ENCODE assay signal across 8 mouse cellular contexts in genomic region chr6:122339648-122340341, GRCm38 (mm10). TPM values are rescaled to one million over a fixed set of nuclear protein-coding genes. Genes with fewer than 3 reads are reported as not detected.
DNase-seq lines count a peak whose midpoint lies in the region; ATAC-seq and TF ChIP-seq lines count a peak whose summit lies in the region.

No protein-coding gene starts in this region.

- H3K4me1 ChIP-seq in embryonic facial prominence, embryonic 12.5 days: peaks cover 17% of the 10 kb centered on the region
- peaks cover 20% of the 10 kb centered on the region for H3K4me1 ChIP-seq in limb, embryonic 14.5 days (ENCODE audit: control insufficient read depth, insufficient read depth, low read length)
- peaks cover 23% of the 10 kb centered on the region for H3K4me1 ChIP-seq in midbrain, embryonic 16.5 days (ENCODE audit: control insufficient read depth, insufficient read depth, low read length)

- H3K9me3 ChIP-seq in embryonic facial prominence, embryonic 12.5 days: no peaks in the 10 kb centered on the region
- no peaks in the 10 kb centered on the region for H3K9me3 ChIP-seq in limb, embryonic 14.5 days (ENCODE audit: control insufficient read depth, low read length)
- H3K9me3 ChIP-seq in midbrain, embryonic 16.5 days (replicated peaks; ENCODE audit: control insufficient read depth, low read length, poor library complexity, severe bottlenecking): no peaks in the 10 kb centered on the region

- peak; percentile 55; the same call in 1 of the 2 replicates for TF ChIP-seq POLR2A in limb, embryonic 14.5 days (IDR thresholded peaks at IDR 0.05; ENCODE audit: borderline replicate concordance, extremely low read depth, insufficient read depth, insufficient read length)

- H3K27ac ChIP-seq in embryonic facial prominence, embryonic 12.5 days: peak overlapping the region; percentile 96
- peak overlapping the region; percentile 93 for H3K27ac ChIP-seq in limb, embryonic 14.5 days (replicated peaks; ENCODE audit: low read depth, low read length)
- H3K27ac ChIP-seq in midbrain, embryonic 16.5 days (ENCODE audit: low read length): peak overlapping the region; percentile 98

- peak; percentile 80 for ATAC-seq in embryonic facial prominence, embryonic 12.5 days (ENCODE audit: insufficient number of reproducible peaks, insufficient read depth, low FRiP score, low TSS enrichment)
- peak; percentile 89 for ATAC-seq in limb, embryonic 14.5 days (ENCODE audit: low FRiP score, low read depth)
- peak; percentile 91 for ATAC-seq in midbrain, embryonic 16.5 days

- H3K9ac ChIP-seq in embryonic facial prominence, embryonic 12.5 days: peak overlapping the region; percentile 72
- H3K9ac ChIP-seq in limb, embryonic 14.5 days (ENCODE audit: low read depth, low read length, severe bottlenecking): peak overlapping the region; percentile 76
- H3K9ac ChIP-seq in midbrain, embryonic 16.5 days (ENCODE audit: low read depth, low read length): peak overlapping the region; percentile 85

- DNase-seq in 416B (ENCODE audit: low read depth): peak; percentile 71
- peak; percentile 88 to 94 for DNase-seq in adrenal gland, postnatal 36 days
- DNase-seq in heart, adult 8-10 months (ENCODE audit: low spot score): peak; percentile 61
- peak; percentile 68 to 76 for DNase-seq in kidney, adult 8-10 months
- peak; percentile 91 for DNase-seq in limb, embryonic 14.5 days (ENCODE audit: low spot score)
- DNase-seq in spleen, postnatal 10 days (ENCODE audit: low spot score in 2 of 2): peak; percentile 67 to 85

- no peaks in the 10 kb centered on the region for H3K27me3 ChIP-seq in embryonic facial prominence, embryonic 12.5 days
- H3K27me3 ChIP-seq in limb, embryonic 14.5 days (ENCODE audit: control insufficient read depth, insufficient read depth, low read length): no peaks in the 10 kb centered on the region
- H3K27me3 ChIP-seq in midbrain, embryonic 16.5 days (ENCODE audit: control insufficient read depth, insufficient read depth, low read depth, low read length): no peaks in the 10 kb centered on the region

- H3K4me2 ChIP-seq in embryonic facial prominence, embryonic 12.5 days (replicated peaks): peak overlapping the region; percentile 59
- peak overlapping the region; percentile 67 for H3K4me2 ChIP-seq in limb, embryonic 14.5 days (replicated peaks; ENCODE audit: low read depth, low read length, severe bottlenecking)
- H3K4me2 ChIP-seq in midbrain, embryonic 16.5 days (ENCODE audit: low read length): peak overlapping the region; percentile 70

- H3K4me3 ChIP-seq in embryonic facial prominence, embryonic 12.5 days: peak overlapping the region; percentile 75
- H3K4me3 ChIP-seq in limb, embryonic 14.5 days (replicated peaks; ENCODE audit: low read length): peak overlapping the region; percentile 68
- peak overlapping the region; percentile 73 for H3K4me3 ChIP-seq in midbrain, embryonic 16.5 days (ENCODE audit: low read depth, low read length)

- under 1% methylated on average over 35 of the region's 71 CpGs for WGBS in embryonic facial prominence, embryonic 12.5 days
- 0% methylated on average over 17 of the region's 71 CpGs for WGBS in limb, embryonic 14.5 days
- WGBS in midbrain, embryonic 16.5 days: 0% methylated on average over 22 of the region's 71 CpGs

- peaks cover 10% of the 10 kb centered on the region; the same call in 1 of the 2 replicates for H3K36me3 ChIP-seq in embryonic facial prominence, embryonic 12.5 days
- peaks cover 9% of the 10 kb centered on the region for H3K36me3 ChIP-seq in limb, embryonic 14.5 days (ENCODE audit: control insufficient read depth, insufficient read depth, low read length)
- H3K36me3 ChIP-seq in midbrain, embryonic 16.5 days (ENCODE audit: control insufficient read depth, insufficient read depth, low read length): peaks cover 2% of the 10 kb centered on the region

RNA-seq across cellular contexts. Expression of gene Phc1, which starts 0.6 kb away (rescaled TPM):
- 10 to 100 TPM; 29.7 to 32.9 TPM for total RNA-seq in adrenal gland, postnatal 36 days (2021)
- polyA plus RNA-seq in embryonic facial prominence, embryonic 12.5 days (2016; fragmentation: Nextera tagmentation; extraction: Ambion mirVana): 29.4 and 30.0 TPM in 2 replicates
- total RNA-seq in heart, adult 8-10 months (2022): 10 to 100 TPM; 15.8 to 22.7 (median 20.1) TPM
- polyA plus RNA-seq in limb, embryonic 14.5 days (2012; rRNA removed): 57.3 and 78.6 TPM in 2 replicates
- 24.5 and 27.8 TPM in 2 replicates for polyA plus RNA-seq in limb, embryonic 14.5 days (2014; fragmentation: Nextera tagmentation; extraction: Ambion mirVana)
- polyA plus RNA-seq in midbrain, embryonic 16.5 days (2015; fragmentation: Nextera tagmentation; extraction: Ambion mirVana): 32.2 and 34.2 TPM in 2 replicates

RNA-seq across cellular contexts. Expression of gene M6pr, which starts 31.3 kb away (rescaled TPM):
- 100 to 1,000 TPM; 151 to 167 TPM for total RNA-seq in adrenal gland, postnatal 36 days (2021)
- 72.6 and 75.1 TPM in 2 replicates for polyA plus RNA-seq in embryonic facial prominence, embryonic 12.5 days (2016; fragmentation: Nextera tagmentation; extraction: Ambion mirVana)
- total RNA-seq in heart, adult 8-10 months (2022): 10 to 100 TPM; 43.1 to 44.9 (median 44.1) TPM
- 58.9 and 62.6 TPM in 2 replicates for polyA plus RNA-seq in limb, embryonic 14.5 days (2012; rRNA removed)
- polyA plus RNA-seq in limb, embryonic 14.5 days (2014; fragmentation: Nextera tagmentation; extraction: Ambion mirVana): 84.2 and 89.6 TPM in 2 replicates
- polyA plus RNA-seq in midbrain, embryonic 16.5 days (2015; fragmentation: Nextera tagmentation; extraction: Ambion mirVana): 50.5 and 54.1 TPM in 2 replicates

RNA-seq across cellular contexts. Expression of gene Klrg1, which starts 57.1 kb away (rescaled TPM):
- under 1 TPM in 1 of 2 experiments, not detected in 1; 0.30 TPM for total RNA-seq in adrenal gland, postnatal 36 days (2021)
- 0.15 TPM in 2 replicates for polyA plus RNA-seq in embryonic facial prominence, embryonic 12.5 days (2016; fragmentation: Nextera tagmentation; extraction: Ambion mirVana)
- not detected for total RNA-seq in heart, adult 8-10 months (2022)
- polyA plus RNA-seq in limb, embryonic 14.5 days (2012; rRNA removed): 0.05 and 0.12 TPM in 2 replicates
- polyA plus RNA-seq in limb, embryonic 14.5 days (2014; fragmentation: Nextera tagmentation; extraction: Ambion mirVana): 0.28 TPM in 1 of 2 replicates, not detected in the other
- polyA plus RNA-seq in midbrain, embryonic 16.5 days (2015; fragmentation: Nextera tagmentation; extraction: Ambion mirVana): 1.4 and 1.6 TPM in 2 replicates

Comparison
In these comparisons a context has a peak if more than half of its experiments do, and no peak if none do; other contexts are left out.
1. Peak in every context shown above with its lines: DNase-seq, ATAC-seq, H3K4me3 ChIP-seq and H3K27ac ChIP-seq.